Mouse (Mus musculus) B cell, adult 2 months (primary cell): ENCODE measurements around the gene Shroom1.

Experiments
- DNase-seq, 2 experiments: peaks; one replicate each; pipeline ENCODE4 v3.0.0; 2022

The Shroom1 gene

DNA sequence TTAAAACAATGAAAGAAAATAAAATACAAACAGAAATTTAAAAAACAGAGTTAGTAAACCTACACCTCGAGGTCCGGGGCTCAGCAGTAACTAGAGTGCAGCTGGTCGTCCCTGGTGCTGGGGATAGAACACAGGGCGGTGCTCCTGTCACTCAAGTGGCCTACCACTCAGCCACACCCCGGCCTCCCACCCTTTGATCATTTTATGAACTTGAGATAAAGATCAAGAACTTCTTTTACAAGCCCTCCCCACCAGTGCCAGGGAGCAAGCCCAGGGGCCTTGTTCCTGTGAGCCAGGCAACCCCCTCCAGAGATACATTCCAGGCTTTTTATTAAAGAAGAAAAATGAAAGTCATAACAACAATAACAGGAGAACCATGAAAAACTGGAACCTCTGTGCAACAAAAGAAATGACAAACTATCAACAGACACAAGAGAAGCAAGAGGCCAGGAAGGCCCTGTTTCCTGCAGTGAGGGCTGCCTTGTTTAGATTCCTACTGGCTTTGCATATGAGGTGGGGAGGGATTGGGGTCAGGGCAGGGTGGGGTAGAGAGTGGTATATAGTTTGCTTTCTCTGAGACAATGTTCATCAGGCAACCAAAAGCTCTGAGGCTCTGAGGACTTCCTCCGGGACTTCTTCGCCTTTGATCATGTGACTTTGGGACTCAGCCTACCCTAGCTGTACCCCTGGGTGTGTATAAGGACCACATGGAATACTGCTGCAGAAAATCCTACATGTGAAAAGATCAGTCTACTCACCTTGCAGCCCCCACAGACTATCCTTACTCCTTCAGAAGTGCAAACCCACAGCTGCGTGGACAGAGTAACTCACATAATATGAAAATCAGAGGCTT is 60.0 kb downstream of the Shroom1 start:
- no peak for DNase-seq
